Mouse (Mus musculus) frontal cortex, adult (tissue): ENCODE results near the gene Atp6v1c2.
A peak's percentile ranks its signal among the peaks of the same experiment; 100 is the strongest.

Experiments used
- ATAC-seq: cut with Nextera tagmentation; 2 replicates; pipeline ENCODE4 v1.9.2; 2017; ENCODE audit warnings: mild to moderate bottlenecking, moderate library complexity, mixed read lengths; ENCODE audit not compliant: low TSS enrichment

Atp6v1c2 gene

DNA sequence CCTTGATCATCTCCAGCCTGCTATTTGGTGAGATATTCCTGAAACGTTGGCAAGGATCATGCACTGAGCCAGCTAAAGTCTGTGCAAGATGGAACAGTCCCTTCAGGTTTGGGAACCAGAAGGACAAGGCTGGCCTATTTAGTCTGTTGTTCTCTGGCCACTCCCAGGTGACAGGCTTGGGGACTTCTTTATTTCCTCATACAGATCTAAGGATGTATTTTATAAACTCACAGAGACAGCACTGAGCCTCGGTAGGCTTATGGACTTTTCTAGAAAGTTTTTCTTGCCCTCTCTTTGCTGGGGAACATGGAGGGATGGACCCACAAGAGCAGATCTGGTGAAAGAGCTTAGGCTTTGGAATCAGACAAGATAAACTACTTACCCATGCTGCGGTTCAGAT is at the start of gene Atp6v1c2:
Atp6v1c2 (minus strand) TSS at position 101 of the 400 bp plus-strand sequence.
- no peak for ATAC-seq

DNA sequence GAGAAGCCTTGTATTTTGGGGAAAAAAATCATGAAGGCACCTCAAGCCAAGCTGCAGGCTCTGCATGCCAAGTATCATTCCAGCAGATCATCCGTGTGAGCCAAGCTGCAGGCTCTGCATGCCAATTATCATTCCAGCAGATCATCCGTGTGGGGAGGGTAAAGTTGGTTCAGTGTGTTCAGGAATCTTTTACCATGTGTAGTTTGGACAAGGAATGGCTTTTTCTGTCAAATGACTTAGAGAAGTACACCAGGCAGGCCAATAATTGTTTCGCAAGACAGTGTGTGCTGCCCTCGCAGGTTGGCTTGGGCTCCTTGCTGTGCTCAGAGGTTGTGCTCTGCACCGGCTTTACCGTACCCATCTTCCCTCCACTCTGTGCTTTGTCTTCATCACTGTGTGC is 47.4 kb upstream of the Atp6v1c2 start:
- no peak for ATAC-seq

DNA sequence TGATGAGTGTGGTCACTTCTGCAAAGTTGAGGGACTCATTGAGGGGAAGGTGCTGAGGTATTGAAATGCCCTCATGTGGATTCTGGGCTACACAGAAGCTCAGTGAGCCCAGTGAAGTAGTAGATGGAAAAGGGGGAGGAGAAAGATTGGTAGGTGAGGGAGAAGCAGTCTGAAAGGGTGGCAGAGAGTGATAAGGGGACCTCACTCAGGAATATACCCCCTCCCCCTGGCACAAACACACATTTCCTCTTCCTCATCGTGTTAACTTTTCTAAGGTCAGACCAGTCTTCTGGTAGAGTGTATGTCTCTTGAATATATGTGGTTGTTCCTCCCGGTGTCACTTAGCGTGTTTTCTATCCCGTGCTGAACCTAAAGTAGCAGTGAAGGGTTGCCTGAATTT is 46.1 kb upstream of the Atp6v1c2 start:
- no peak for ATAC-seq

DNA sequence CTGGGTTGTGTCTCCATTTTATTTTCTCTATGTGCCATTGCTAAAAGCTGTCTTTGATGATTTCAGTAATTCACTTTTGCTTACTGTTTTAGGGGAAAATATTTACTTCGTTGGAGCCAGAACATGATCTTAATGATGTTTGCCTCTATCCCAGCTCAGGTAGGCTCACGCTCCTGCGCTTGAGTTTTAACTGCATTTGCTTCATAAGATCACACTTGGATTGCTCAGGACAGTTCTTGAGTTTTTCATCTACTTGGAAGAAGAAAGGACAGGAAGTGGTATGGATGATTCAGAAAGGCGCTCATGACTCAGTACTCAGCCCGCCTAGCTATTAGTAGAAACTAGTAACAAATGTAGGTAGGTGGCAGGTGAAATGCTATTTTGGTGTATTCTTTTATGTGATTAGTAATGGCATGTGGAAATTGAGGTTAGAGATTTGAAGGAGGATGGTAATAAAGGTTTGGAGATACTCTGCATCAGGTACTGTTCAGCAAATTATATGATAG is 44.4 kb upstream of the Atp6v1c2 start:
- no peak for ATAC-seq

DNA sequence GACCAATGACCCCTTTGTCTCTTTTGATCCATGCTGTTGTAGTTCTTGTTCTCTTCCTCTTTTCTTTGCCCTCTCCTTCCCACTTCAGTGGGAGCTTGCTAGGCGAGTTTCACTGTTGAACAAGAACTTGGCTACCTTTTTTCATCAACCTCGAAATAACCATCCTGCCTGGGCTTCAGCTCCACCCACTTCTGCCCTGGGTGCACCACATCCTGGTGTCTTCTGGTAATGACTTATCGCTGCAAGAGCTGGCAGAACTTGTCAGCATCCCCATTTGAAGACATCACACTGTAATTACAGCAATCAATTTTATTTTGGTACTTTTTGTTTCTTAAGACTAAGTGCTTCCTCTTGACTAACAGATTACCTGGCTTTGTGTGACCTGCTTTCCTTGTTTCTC is 43.5 kb upstream of the Atp6v1c2 start:
- ATAC-seq, result no peak

DNA sequence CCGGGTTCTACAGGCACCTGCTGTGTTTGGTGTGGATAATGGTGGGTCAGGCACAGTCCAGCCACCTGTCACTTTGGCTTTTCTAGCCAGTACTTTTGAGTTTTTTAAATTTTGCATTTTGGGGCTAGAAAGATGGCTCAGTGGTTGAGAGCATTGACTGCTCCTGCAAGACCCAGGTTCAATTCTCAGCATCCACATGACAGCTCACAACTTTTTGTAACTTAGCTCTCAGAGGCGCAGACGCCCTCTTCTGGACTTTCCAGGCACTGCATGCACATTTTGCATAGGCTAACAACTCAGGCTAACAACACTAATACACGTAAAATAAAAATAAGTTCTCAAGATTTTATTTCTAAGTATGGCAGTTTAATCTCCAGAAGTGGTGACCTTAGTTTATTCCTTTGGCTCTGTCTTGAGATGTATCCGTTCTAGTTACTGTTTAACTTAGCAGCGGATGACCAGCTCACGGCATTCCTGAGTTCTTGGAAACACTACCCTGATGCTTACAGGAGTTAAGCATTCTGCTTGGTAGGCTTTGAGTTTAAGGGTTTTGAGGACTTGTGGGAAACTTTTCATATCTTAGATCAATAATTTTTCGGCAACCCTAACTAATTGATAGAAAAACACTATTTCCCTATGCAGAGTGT is 42.6 kb upstream of the Atp6v1c2 start:
- no peak for ATAC-seq

DNA sequence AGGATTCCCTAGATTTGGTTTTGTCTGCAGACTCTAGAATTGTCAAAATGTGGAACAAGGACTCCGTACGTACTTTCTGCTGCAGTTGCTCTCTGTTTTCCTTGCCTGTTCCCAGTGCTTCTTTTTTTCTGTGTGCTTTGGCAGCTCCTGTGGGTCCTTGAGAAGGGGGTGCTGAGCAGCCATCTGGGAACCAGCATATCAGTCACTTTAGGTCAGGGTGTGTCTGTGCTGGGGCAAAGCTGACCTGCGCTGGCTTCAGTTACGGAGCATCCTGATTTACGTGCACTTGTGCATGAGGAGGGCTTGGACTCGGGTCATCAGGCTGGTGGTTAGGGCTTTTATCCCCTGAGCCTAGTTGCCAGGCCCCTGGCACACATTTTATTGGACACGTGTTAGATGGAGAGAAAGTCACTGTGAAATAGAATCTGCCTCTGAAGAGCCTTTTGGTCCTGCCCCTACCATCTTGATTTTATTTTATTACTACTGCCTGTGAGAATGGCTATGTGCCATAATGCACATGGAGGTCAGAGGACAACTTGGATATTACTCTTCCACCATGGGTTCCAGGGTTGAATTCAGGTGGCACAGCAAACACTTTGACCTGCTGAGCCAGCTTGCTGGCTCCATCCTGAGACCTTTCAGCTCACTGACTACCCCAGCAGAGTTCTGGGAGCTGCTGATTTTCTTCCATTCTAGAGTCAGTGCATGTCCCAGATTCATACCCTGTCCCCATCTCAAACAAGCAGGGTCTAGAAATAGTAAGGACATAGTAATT is 40.6 kb upstream of the Atp6v1c2 start:
- ATAC-seq, result no peak

DNA sequence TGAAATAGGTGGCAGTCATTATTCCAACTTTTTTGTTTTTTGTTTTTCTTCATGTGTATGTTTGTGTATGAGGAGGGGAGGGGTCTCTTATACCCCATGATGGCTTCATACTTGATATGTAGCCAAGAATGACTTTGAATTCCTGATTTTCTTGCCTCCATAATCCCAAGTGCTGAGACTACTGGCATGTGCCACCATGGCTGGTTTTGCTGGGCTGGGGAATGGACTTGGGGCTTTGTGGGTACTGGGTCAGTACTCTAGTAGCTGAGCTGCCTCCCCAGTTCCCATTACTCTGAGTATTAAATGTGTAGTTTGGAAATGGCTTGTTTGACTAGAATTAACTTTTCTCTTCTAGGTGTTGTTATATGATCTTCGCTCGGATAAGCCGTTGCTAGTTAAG is 40.0 kb upstream of the Atp6v1c2 start:
- ATAC-seq, result no peak

DNA sequence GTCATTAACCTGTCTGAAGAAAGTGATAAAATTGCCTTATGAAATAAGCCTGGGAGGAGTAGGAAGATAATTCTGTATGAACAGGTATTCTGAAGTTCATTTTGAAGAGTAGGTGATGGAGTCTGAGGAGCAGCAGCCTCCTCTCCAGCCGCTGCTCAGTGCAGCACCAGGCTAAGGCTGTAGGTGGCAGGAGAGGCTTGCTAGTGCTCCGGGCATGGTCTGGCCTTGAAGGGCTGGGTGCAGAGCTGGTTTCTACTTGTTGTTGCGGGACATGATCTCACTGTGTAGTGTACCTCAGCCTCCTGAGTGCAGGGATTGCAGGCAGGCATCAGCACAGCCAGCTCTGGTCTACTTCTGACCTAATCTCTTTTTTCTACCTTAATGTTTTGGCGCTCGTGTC is 37.8 kb upstream of the Atp6v1c2 start:
- ATAC-seq, result peak; percentile 93

DNA sequence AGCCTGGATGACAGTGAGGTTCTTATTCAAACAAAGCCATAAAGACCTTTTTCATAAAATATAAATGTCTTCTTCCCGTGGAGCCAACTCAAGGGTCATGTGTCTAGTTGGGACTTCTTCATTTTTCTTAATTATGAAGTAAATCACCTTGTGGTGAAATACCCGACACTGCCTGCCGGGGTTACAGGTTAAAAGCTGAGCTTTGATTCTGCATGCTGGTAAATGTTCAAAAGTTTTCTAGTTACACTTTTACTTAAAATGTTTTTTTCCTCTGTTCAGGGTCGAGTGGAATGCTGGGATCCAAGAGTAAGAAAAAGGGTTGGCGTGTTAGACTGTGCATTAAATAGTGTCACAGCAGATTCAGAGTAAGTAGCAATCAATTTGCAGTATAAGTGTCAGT is 33.2 kb upstream of the Atp6v1c2 start:
- ATAC-seq, result no peak

DNA sequence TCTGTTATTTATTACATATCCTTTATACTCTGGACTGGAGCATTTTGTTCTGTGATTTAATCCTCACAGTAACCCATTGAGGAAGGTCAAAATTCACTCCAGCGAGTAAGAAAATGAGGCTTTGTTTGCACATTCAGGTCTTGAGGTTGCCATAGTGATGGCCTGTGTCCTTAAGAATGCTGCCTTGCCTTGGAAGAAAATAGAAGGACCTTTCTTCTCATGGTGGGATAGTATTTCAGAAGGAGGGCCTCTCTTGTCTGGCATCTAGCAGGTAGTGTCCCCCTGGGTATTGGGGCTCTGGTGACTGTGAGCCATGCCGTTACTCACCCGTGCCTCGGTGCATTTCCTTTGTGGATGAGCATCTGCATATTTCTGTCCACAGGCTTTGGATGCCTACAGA is 31.5 kb upstream of the Atp6v1c2 start:
- no peak for ATAC-seq

DNA sequence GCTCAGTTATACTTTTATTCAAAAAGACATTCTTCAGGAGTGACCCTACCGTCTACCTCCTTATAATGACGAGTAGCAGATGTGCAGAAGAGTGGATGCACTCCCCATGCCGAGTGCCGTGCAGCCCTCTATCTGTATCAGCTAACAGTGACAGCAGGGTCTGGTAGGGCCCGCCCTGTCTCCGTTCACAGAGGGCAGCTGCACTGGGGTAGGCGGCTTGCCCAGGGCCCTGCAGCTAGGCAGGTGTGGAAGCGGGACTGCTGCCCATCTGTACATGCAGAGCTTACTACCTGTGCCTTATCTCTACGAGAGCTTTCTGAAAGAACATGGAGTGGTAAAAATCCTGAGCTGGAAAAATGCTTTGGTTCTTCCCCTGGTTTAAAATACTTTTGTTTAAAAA is 30.9 kb upstream of the Atp6v1c2 start:
- ATAC-seq, result no peak

DNA sequence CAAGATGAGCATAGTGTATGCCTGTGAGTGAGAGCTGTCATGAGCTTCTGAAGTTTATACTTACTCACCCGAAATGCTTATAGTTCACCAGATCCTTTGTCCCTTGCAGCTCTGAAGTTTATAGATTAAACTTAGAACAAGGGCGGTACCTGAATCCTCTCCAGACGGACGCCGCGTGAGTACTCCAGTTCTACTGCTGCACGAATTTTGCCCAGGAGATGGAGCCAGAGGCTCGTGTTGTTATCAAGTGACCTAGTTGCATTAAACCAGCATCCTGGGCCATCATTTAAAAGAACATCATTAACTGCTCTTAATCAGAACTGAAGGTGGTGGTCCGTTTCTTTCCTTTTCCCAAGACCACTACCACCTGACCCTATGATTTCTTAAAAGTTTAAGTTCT is 29.8 kb upstream of the Atp6v1c2 start:
- ATAC-seq, result 0 out of 2 replicates have a peak, but pooled peaks have one; percentile 52

DNA sequence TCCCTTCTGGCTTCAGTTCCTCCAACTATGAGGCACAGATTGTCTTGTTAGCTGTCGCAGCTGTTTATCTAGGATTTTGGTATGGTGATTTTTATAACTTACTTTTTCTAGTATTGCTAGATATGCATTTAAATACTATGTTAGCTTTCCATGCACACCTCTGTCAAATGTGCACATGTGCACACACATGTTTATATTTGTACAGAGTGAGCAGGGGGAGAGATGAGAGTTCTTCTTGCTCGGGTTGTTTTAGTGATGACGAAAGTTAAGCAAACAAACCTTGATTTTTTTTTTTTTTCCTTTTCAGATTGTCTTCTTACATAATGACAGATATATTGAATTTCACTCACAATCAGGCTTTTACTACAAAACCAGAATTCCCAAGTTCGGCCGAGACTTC is 28.6 kb upstream of the Atp6v1c2 start:
- ATAC-seq, result no peak

DNA sequence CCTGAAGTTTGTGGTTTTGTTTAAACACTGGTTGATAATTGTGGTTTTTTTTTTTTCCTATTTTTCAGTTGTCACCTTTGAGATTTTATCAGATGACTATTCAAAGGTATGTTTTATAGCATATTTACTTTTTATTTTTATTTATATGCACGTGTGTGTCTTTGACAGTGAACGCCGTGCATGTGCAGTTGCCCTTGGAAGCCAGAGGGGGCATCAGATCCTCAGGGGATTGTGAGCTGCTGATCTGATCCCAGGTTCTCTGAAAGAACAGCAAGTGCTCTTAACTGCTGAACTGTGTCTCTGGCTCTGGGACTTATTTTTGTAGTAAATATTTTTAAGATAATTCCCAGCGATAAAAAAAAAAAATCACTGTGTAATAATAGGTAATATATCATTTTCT is 27.7 kb upstream of the Atp6v1c2 start:
- ATAC-seq, result no peak

DNA sequence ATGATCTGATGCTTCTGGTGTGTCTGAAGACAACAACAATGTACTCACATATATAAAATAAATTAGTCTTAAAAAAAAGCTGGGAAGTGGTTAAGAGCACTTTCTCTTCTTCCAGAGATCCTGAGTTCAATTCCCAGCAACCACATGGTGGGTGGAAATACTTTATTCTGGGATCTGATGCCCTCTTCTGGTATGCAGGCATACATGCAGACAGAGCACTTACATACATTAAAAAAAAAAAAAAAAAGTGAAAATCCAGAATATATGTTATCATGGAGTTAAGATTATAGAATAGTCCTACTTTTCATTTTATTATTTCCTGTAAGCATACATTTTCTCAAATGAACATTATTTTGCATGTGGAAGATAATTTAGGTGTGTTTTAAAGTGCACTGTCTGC is 20.9 kb upstream of the Atp6v1c2 start:
- ATAC-seq, result no peak

DNA sequence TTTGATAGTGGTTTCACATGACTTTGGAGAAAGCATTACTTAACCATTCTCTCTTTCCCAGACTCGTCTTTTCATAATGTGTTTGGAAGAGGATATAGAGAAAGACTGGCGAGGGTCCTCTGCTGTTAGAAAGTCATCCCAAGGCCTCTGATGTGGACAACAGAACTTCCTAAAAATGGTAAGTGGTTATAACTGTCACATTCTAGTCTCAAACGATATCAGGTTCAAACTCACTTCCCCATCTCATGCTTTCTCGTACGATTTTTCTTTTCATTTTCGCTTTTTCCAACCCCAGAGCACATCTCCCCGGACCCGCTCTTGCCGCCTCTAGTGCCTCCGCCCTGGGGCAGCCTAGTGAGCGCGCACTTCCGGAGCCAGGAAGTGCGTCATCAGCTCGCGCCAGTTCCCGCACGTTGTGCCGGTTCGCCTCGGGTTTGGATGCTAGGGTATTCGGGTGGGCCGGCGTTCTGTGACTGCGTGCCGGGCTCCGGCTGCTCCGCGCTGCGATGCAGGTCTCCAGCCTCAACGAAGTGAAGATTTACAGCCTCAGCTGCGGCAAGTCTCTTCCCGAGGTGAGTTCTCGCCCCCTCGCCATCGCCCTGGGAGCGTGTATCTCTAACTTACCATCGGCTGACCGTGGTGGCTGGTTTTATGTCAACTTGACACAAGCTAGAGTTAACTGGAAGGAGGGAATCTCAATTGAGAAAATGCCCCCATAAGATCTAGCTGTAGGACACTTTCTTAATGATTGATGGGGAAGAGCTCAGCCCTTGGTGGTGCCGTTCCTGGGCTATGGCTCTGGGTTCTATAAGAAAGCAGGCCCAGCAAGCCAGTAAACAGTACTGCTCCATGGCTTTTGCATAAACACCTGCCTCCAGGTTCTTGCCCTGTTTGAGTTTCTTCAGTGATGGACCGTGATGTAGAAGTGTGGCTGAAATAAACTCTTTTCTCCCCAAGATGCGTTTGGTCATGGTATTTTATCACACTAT is 19.2 kb upstream of the Atp6v1c2 start, which contains the start of gene Nol10:
Nol10 (plus strand) TSS at position 411 of the 989 bp plus-strand sequence.
- ATAC-seq, result peak; percentile 99

DNA sequence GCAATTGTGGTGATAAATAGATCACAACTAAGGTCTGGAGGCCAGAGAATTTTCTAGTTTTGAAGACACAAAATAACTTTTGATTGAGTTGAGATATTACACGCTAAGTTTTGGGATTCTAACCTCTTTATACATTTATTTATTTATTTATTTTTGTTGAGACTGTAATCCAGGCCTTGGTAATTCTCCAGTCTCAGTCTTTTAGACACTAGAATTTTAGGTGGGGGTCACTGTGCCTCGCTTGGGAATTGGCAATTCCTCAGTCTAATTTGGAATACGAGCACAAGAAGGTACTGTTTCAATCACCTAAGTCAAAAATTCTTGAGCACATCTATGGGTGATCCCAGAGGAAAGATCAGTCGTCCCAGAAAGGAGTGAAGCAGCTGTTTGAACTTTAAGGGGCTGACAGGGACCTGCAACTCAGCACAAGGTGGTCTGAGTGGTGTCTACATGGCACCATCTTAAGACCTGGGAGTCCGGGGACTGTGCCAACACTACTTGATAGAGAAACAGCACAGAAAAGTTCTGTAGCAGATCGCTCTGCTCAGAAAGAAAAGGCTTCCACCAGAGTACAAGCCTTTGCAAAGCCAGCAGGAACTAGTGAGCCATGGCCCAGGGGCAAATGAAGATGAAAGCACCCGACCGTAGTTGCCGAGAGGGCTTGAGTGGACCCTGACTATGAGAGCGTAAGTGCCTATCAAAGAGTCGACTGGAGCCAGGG is 18.3 kb upstream of the Atp6v1c2 start:
- peak; percentile 54; the same call in 1 of the 2 replicates for ATAC-seq

DNA sequence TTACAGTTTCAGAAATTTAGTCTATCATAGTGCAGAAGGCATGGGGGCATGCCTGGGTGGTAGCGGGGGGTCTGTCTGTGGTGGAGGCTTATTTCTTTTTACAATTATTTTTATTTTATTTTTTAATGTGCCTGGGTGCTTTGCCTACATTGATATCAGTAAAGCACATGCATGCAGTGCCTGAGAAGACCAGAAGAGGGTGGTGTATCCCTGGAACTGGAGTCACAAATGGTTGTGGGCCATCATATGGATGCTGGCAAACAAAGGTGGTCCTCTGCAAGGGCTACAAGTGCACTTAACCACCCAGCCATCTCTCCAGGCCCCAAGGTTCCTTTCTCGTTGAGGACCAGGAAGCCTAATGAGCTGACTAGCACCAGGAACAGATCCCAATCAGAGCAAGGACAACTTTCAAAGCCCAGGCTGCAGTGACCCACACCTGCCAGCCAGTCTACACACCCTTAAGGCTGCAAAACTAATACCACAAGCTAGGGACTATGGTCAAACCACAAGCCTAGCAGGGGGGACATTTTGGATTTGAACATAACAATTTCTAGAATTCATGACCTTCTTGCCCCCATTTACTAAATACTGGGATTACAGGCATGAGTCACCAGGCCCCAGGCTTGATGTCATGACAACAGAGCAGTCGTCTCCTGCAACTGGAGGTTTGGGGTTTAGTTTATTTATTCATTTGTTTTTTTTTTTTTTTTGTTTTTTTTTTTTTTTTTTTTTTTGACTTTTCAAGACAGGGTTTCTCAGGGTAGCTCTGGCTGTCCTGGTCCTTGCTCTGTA is 10.2 kb upstream of the Atp6v1c2 start:
- no peak for ATAC-seq

DNA sequence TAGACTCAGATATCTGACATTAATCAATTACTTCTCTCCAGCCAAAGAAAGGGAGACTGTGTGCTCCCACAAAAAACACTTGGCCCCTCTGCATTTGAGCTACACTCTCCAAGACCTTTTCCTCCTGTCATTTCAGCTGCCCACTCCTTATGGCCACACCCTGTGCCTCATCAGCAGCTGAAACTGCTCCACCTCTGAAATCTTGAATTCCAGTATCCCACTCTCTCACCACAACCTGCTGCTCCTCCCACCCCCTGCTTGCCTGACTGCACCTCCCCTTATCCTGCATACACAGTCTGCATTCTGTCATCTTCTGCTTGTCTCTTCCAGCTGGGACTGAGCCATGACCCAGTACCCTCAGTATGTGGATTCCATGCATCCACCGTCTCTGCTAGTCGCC is 9.2 kb upstream of the Atp6v1c2 start:
- no peak for ATAC-seq

DNA sequence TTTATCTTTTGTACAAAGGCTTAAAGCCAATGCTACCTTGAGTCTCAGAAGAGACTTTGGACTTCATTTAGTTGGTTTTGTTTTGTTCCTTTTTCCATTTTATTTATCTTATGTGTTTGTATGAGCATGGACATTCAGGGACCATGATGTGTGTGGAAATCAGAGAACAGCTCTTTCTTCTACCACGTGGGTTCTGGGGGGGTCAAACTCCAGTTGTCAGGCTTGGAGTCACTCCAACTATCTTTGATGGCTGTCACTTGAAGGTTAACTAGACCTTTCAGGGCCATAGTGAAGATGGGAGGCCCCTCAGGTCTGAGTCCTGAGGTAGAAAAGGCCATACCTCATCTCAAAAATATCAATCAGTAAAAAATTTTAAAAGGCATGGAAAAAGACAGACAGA is 4.3 kb upstream of the Atp6v1c2 start:
- no peak for ATAC-seq
